Mouse (Mus musculus): Measurements from ENCODE around the gene Espn. TPM values are rescaled to one million over a fixed set of nuclear protein-coding genes. Genes with fewer than 3 reads are reported as not detected.

The Espn gene
- polyA plus RNA-seq, 1 experiment from 2014 or later = not detected

GRCm38 (mm10) chr4:152106746-152107145 is 45.4 kb downstream of the Espn start:
- no peak overlapping the region for H3K9ac ChIP-seq (replicated peaks; ENCODE audit: low read length)
- ATAC-seq (ENCODE audit: low FRiP score, low TSS enrichment) (no peak), DNase-seq (no peak)
- H3K9me3 ChIP-seq (ENCODE audit: control insufficient read depth, low read length) = no peaks in the 10 kb centered on the region
- 0 out of 2 replicates have a peak, but pooled peaks cover 4% of the 10 kb centered on the region for H3K27me3 ChIP-seq (ENCODE audit: control insufficient read depth, insufficient read depth, low read length)
- H3K4me2 ChIP-seq (ENCODE audit: low read length) = no peak overlapping the region
- H3K4me1 ChIP-seq (ENCODE audit: control insufficient read depth, insufficient read depth, low read length) = peaks cover 15% of the 10 kb centered on the region
- H3K36me3 ChIP-seq (ENCODE audit: control insufficient read depth, insufficient read depth, low read length) = peaks cover 10% of the 10 kb centered on the region; the same call in 1 of the 2 replicates
- no peak overlapping the region for H3K4me3 ChIP-seq (replicated peaks; ENCODE audit: low read depth, low read length)
- 54% methylated on average over 9 of the region's 9 CpGs for WGBS
- no peak overlapping the region for H3K27ac ChIP-seq (replicated peaks; ENCODE audit: low read depth, low read length)

GRCm38 (mm10) chr4:152103025-152103424 is 49.1 kb downstream of the Espn start:
- WGBS = 33% methylated on average over 7 of the region's 7 CpGs
- H3K27me3 ChIP-seq (ENCODE audit: control insufficient read depth, insufficient read depth, low read length) = 0 out of 2 replicates have a peak, but pooled peaks cover 4% of the 10 kb centered on the region
- ATAC-seq (ENCODE audit: low FRiP score, low TSS enrichment) = no peak
- DNase-seq = peak; percentile 78
- no peak overlapping the region for H3K4me3 ChIP-seq (replicated peaks; ENCODE audit: low read depth, low read length)
- H3K9me3 ChIP-seq (ENCODE audit: control insufficient read depth, low read length) = no peaks in the 10 kb centered on the region
- peaks cover 3% of the 10 kb centered on the region; the same call in 1 of the 2 replicates for H3K4me1 ChIP-seq (ENCODE audit: control insufficient read depth, insufficient read depth, low read length)
- H3K27ac ChIP-seq (replicated peaks; ENCODE audit: low read depth, low read length) = no peak overlapping the region
- H3K4me2 ChIP-seq (ENCODE audit: low read length) = no peak overlapping the region
- peaks cover 8% of the 10 kb centered on the region; the same call in 1 of the 2 replicates for H3K36me3 ChIP-seq (ENCODE audit: control insufficient read depth, insufficient read depth, low read length)
- H3K9ac ChIP-seq (replicated peaks; ENCODE audit: low read length) = no peak overlapping the region

- Histone ChIP-seq H3K4me1 (ENCODE audit: control insufficient read depth, insufficient read depth, low read length) (no peaks in the 10 kb centered on the region), H3K36me3 (ENCODE audit: control insufficient read depth, insufficient read depth, low read length) (peaks cover 8% of the 10 kb centered on the region; the same call in 1 of the 2 replicates), H3K4me3 (replicated peaks; ENCODE audit: low read depth, low read length) (no peak overlapping the region), H3K4me2 (ENCODE audit: low read length) (no peak overlapping the region), H3K27ac (replicated peaks; ENCODE audit: low read depth, low read length) (no peak overlapping the region), H3K9ac (replicated peaks; ENCODE audit: low read length) (no peak overlapping the region), H3K9me3 (ENCODE audit: control insufficient read depth, low read length) (no peaks in the 10 kb centered on the region), H3K27me3 (ENCODE audit: control insufficient read depth, insufficient read depth, low read length) (0 out of 2 replicates have a peak, but pooled peaks cover 4% of the 10 kb centered on the region)
- DNase-seq (no peak), ATAC-seq (ENCODE audit: low FRiP score, low TSS enrichment) (no peak)
- 97% methylated on average over 16 of the region's 16 CpGs for WGBS
These were observed 50.2 kb downstream of the Espn start for GRCm38 (mm10) chr4:152101921-152102320.

- DNase-seq (no peak), ATAC-seq (ENCODE audit: low FRiP score, low TSS enrichment) (no peak)
- H3K4me3 ChIP-seq (replicated peaks; ENCODE audit: low read depth, low read length) = no peak overlapping the region
- 90% methylated on average over 7 of the region's 7 CpGs for WGBS
- H3K27ac ChIP-seq (replicated peaks; ENCODE audit: low read depth, low read length) = no peak overlapping the region
- peaks cover 2% of the 10 kb centered on the region; the same call in 1 of the 2 replicates for H3K27me3 ChIP-seq (ENCODE audit: control insufficient read depth, insufficient read depth, low read length)
- H3K36me3 ChIP-seq (ENCODE audit: control insufficient read depth, insufficient read depth, low read length) = peaks cover 8% of the 10 kb centered on the region; the same call in 1 of the 2 replicates
- H3K9me3 ChIP-seq (ENCODE audit: control insufficient read depth, low read length) = no peaks in the 10 kb centered on the region
- no peaks in the 10 kb centered on the region for H3K4me1 ChIP-seq (ENCODE audit: control insufficient read depth, insufficient read depth, low read length)
- no peak overlapping the region for H3K4me2 ChIP-seq (ENCODE audit: low read length)
- H3K9ac ChIP-seq (replicated peaks; ENCODE audit: low read length) = no peak overlapping the region
These were observed 51.0 kb downstream of the Espn start for GRCm38 (mm10) chr4:152101081-152101653.

- H3K27me3 ChIP-seq (ENCODE audit: control insufficient read depth, insufficient read depth, low read length) = no peaks in the 10 kb centered on the region; the same call in 1 of the 2 replicates
- H3K36me3 ChIP-seq (ENCODE audit: control insufficient read depth, insufficient read depth, low read length) = peaks cover 8% of the 10 kb centered on the region; the same call in 1 of the 2 replicates
- H3K4me3 ChIP-seq (replicated peaks; ENCODE audit: low read depth, low read length) = no peak overlapping the region
- no peak overlapping the region for H3K9ac ChIP-seq (replicated peaks; ENCODE audit: low read length)
- H3K4me1 ChIP-seq (ENCODE audit: control insufficient read depth, insufficient read depth, low read length) = no peaks in the 10 kb centered on the region
- DNase-seq = no peak
- H3K9me3 ChIP-seq (ENCODE audit: control insufficient read depth, low read length) = no peaks in the 10 kb centered on the region
- no peak overlapping the region for H3K4me2 ChIP-seq (ENCODE audit: low read length)
- no peak overlapping the region for H3K27ac ChIP-seq (replicated peaks; ENCODE audit: low read depth, low read length)
- 84% methylated on average over 11 of the region's 11 CpGs for WGBS
- ATAC-seq (ENCODE audit: low FRiP score, low TSS enrichment) = no peak
These were observed 51.6 kb downstream of the Espn start for GRCm38 (mm10) chr4:152100541-152100940.

- H3K9me3 ChIP-seq (ENCODE audit: control insufficient read depth, low read length) = no peaks in the 10 kb centered on the region
- no peak for ATAC-seq (ENCODE audit: low FRiP score, low TSS enrichment)
- no peaks in the 10 kb centered on the region; the same call in 1 of the 2 replicates for H3K27me3 ChIP-seq (ENCODE audit: control insufficient read depth, insufficient read depth, low read length)
- H3K4me1 ChIP-seq (ENCODE audit: control insufficient read depth, insufficient read depth, low read length) = no peaks in the 10 kb centered on the region
- H3K36me3 ChIP-seq (ENCODE audit: control insufficient read depth, insufficient read depth, low read length) = no peaks in the 10 kb centered on the region
- H3K9ac ChIP-seq (replicated peaks; ENCODE audit: low read length) = no peak overlapping the region
- H3K27ac ChIP-seq (replicated peaks; ENCODE audit: low read depth, low read length) = no peak overlapping the region
- H3K4me2 ChIP-seq (ENCODE audit: low read length) = no peak overlapping the region
- WGBS = 29% methylated on average over 11 of the region's 11 CpGs
- no peak overlapping the region for H3K4me3 ChIP-seq (replicated peaks; ENCODE audit: low read depth, low read length)
- no peak for DNase-seq
These were observed 54.0 kb downstream of the Espn start for GRCm38 (mm10) chr4:152097911-152098799.

- no peaks in the 10 kb centered on the region for H3K9me3 ChIP-seq (ENCODE audit: control insufficient read depth, low read length)
- ATAC-seq (ENCODE audit: low FRiP score, low TSS enrichment) (no peak), DNase-seq (no peak)
- no peak overlapping the region for H3K9ac ChIP-seq (replicated peaks; ENCODE audit: low read length)
- no peaks in the 10 kb centered on the region for H3K4me1 ChIP-seq (ENCODE audit: control insufficient read depth, insufficient read depth, low read length)
- no peaks in the 10 kb centered on the region; the same call in 1 of the 2 replicates for H3K27me3 ChIP-seq (ENCODE audit: control insufficient read depth, insufficient read depth, low read length)
- WGBS = 47% methylated on average over 6 of the region's 6 CpGs
- peak overlapping the region; percentile 49; the same call in 1 of the 2 replicates for H3K27ac ChIP-seq (replicated peaks; ENCODE audit: low read depth, low read length)
- no peak overlapping the region for H3K4me3 ChIP-seq (replicated peaks; ENCODE audit: low read depth, low read length)
- H3K36me3 ChIP-seq (ENCODE audit: control insufficient read depth, insufficient read depth, low read length) = no peaks in the 10 kb centered on the region
- H3K4me2 ChIP-seq (ENCODE audit: low read length) = no peak overlapping the region; the same call in 1 of the 2 replicates
These were observed 55.2 kb downstream of the Espn start for GRCm38 (mm10) chr4:152096927-152097326.

- 17% methylated on average over 27 of the region's 27 CpGs for WGBS
- H3K4me3 ChIP-seq (replicated peaks; ENCODE audit: low read depth, low read length) = no peak overlapping the region
These were observed 55.9 kb downstream of the Espn start for GRCm38 (mm10) chr4:152095937-152096910.

More at GRCm38 (mm10) chr4:152095937-152096910, 55.9 kb downstream of the Espn start:
- Histone ChIP-seq H3K36me3 (ENCODE audit: control insufficient read depth, insufficient read depth, low read length) (no peaks in the 10 kb centered on the region), H3K9ac (replicated peaks; ENCODE audit: low read length) (no peak overlapping the region), H3K27ac (replicated peaks; ENCODE audit: low read depth, low read length) (peak overlapping the region; percentile 49; the same call in 1 of the 2 replicates), H3K4me2 (ENCODE audit: low read length) (peak overlapping the region; percentile 19; the same call in 1 of the 2 replicates), H3K27me3 (ENCODE audit: control insufficient read depth, insufficient read depth, low read length) (no peaks in the 10 kb centered on the region; the same call in 1 of the 2 replicates), H3K9me3 (ENCODE audit: control insufficient read depth, low read length) (no peaks in the 10 kb centered on the region), H3K4me1 (ENCODE audit: control insufficient read depth, insufficient read depth, low read length) (no peaks in the 10 kb centered on the region)
- peak; percentile 69 for DNase-seq
- no peak for ATAC-seq (ENCODE audit: low FRiP score, low TSS enrichment)
